Mouse (Mus musculus) kidney, adult 2 months (tissue): Measurements from ENCODE around the gene Nupl2. TPM values are rescaled to one million over a fixed set of nuclear protein-coding genes. Genes with fewer than 3 reads are reported as not detected.

Source experiments
- DNase-seq: peaks from one replicate; pipeline ENCODE4 v3.0.0; 2021
- H3K27ac ChIP-seq: fragments of 200-500 bp; 2 replicates; pipeline ENCODE4 v1.5.1; 2012; ENCODE audit warnings: low read depth, low read length, control low read depth, inconsistent platforms; ENCODE audit not compliant: insufficient read depth
- H3K27me3 ChIP-seq: fragments of 200-500 bp; replicated peaks from 2 replicates; pipeline ENCODE4 v1.6.1; 2012; ENCODE audit warnings: mild to moderate bottlenecking, moderate library complexity, low read length, inconsistent platforms; ENCODE audit not compliant: control insufficient read depth, insufficient read depth
- H3K36me3 ChIP-seq: fragments of 200-500 bp; 2 replicates; pipeline ENCODE4 v1.6.1; 2012; ENCODE audit warnings: mild to moderate bottlenecking, moderate library complexity, low read length, inconsistent platforms; ENCODE audit not compliant: control insufficient read depth, insufficient read depth
- H3K4me1 ChIP-seq: fragments of 200-500 bp; 2 replicates; pipeline ENCODE4 v1.6.1; 2011; ENCODE audit warnings: low read length; ENCODE audit not compliant: control insufficient read depth, insufficient read depth
- H3K4me3 ChIP-seq: fragments of 200-500 bp; 2 replicates; pipeline ENCODE4 v1.5.1; 2011; ENCODE audit warnings: mild to moderate bottlenecking, low read depth, low read length, control low read depth; ENCODE audit not compliant: insufficient read depth
- CTCF ChIP-seq: fragments of 200-500 bp; conservative IDR thresholded peaks from 2 replicates; pipeline ENCODE4 v1.5.1; 2011; ENCODE audit warnings: low read depth, mild to moderate bottlenecking, control low read depth, low read length, moderate library complexity, mixed read lengths; ENCODE audit not compliant: insufficient read depth, insufficient read length
- POLR2A ChIP-seq: fragments of 200-500 bp; IDR thresholded peaks from one replicate; pipeline ENCODE4 v1.6.1; 2011; ENCODE audit warnings: low read depth, low read length, control low read depth
- WGBS: fragments of 180-500 bp; shearing (Covaris S2); methylation state at CpG from one replicate; pipeline ENCODE4 v1.1.7; 2018; 5-methylcytosine and 5-hydroxymethylcytosine counted together
- polyA plus RNA-seq: library from polyadenylated mRNA; depleted of rRNA; stranded (reverse); fragments of >200 nt; gene quantifications from 2 replicates; pipeline ENCODE4 v1.2.3, GENCODE M21; 2012; rRNA removed

The Nupl2 gene
- polyA plus RNA-seq, 1 experiment: 4.4 TPM

GRCm38 (mm10) chr5:24207965-24208364 lies 43.2 kb downstream of the Nupl2 start:
- DNase-seq: no peak
- no peaks in the 10 kb centered on the region for H3K4me1 ChIP-seq
- 64% methylated on average over 10 of the region's 10 CpGs for WGBS
- H3K27me3 ChIP-seq: no peaks in the 10 kb centered on the region
- no peak overlapping the region for H3K4me3 ChIP-seq
- TF ChIP-seq POLR2A (no peak), CTCF (no peak)
- H3K27ac ChIP-seq: no peak overlapping the region
- H3K36me3 ChIP-seq: no peaks in the 10 kb centered on the region

DNA sequence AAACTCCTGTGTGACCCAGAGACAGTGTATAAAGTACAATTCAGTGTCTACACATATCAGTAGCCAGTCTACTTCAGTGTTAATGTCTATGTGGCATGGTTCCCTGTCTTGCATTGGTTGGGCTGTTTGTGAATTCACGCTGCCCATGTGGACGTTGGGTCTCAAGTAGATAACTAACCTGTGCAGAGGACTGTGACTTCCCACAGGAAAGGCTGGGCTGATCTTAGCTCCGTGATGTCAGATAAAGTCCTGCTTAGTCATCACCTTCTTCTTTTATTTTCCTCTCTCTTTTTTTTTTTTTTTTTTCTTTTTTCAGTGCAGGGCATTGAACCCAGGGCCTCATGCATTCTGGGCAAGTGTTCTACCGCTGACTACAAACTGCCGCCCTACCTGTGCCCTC lies 43.7 kb downstream of the Nupl2 start:
- 82% methylated on average over 5 of the region's 5 CpGs for WGBS
- no peaks in the 10 kb centered on the region for H3K27me3 ChIP-seq
- peaks cover 2% of the 10 kb centered on the region; the same call in 1 of the 2 replicates for H3K4me1 ChIP-seq
- no peaks in the 10 kb centered on the region for H3K36me3 ChIP-seq
- TF ChIP-seq CTCF (no peak), POLR2A (no peak)
- no peak for DNase-seq
- no peak overlapping the region for H3K27ac ChIP-seq
- H3K4me3 ChIP-seq: no peak overlapping the region

GRCm38 (mm10) chr5:24213861-24214546 lies 49.2 kb downstream of the Nupl2 start:
- Histone ChIP-seq H3K4me1 (peaks cover 8% of the 10 kb centered on the region; the same call in 1 of the 2 replicates), H3K27me3 (no peaks in the 10 kb centered on the region), H3K4me3 (no peak overlapping the region), H3K27ac (peak overlapping the region; percentile 48), H3K36me3 (no peaks in the 10 kb centered on the region)
- 50% methylated on average over 3 of the region's 3 CpGs for WGBS
- no peak for TF ChIP-seq CTCF
- TF ChIP-seq POLR2A: no peak
- DNase-seq: peak; percentile 40

DNA sequence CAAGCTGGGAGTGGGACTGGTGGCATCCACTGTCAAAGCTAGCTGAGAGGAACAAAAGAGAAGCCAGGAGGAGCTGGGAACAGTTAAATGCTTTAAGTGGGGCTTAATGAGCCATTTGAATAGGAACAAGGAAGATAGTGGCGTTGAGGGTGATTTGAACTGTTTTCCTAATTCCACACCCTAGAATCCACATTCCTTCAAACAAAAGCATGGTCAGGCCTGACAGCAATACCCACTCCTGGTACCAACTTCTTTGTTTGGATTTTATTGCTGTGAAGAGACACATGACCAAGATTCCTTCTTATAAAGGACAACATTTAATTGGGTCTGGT lies 49.8 kb downstream of the Nupl2 start:
- no peaks in the 10 kb centered on the region for H3K27me3 ChIP-seq
- no peak for DNase-seq
- no peak overlapping the region for H3K4me3 ChIP-seq
- peak overlapping the region; percentile 48 for H3K27ac ChIP-seq
- peaks cover 8% of the 10 kb centered on the region; the same call in 1 of the 2 replicates for H3K4me1 ChIP-seq
- 81% methylated on average over 1 of the region's 1 CpGs for WGBS
- H3K36me3 ChIP-seq: no peaks in the 10 kb centered on the region
- TF ChIP-seq POLR2A (no peak), CTCF (no peak)

DNA sequence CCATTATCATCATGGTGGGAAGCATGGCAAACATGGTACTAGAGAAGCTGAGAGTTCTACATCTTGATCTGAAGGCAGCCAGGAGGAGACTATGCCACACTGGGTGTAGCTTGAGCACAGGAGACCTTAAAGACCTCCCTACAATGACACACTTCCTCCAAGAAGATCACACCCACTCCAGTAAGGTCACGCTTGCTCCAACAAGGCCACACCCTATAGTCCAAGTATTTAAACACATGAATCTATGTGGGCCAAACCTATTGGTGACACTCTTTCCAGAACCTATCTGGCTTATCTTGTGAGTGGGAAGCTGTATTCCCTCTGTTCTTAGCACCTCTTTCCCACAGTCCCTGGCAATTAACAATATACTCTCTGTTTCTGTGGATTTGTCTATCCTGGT lies 50.1 kb downstream of the Nupl2 start:
- Histone ChIP-seq H3K4me3 (no peak overlapping the region), H3K36me3 (no peaks in the 10 kb centered on the region), H3K4me1 (peaks cover 8% of the 10 kb centered on the region; the same call in 1 of the 2 replicates), H3K27ac (peak overlapping the region; percentile 70; the same call in 1 of the 2 replicates), H3K27me3 (no peaks in the 10 kb centered on the region)
- 85% methylated on average over 1 of the region's 1 CpGs for WGBS
- no peak for TF ChIP-seq CTCF
- TF ChIP-seq POLR2A: no peak
- DNase-seq: no peak

Other genes starting within 250 kb of the Nupl2 start
- gene Fam126a, start 134.3 kb upstream of the Nupl2 start, polyA plus RNA-seq: 3.2 and 4.4 TPM in 2 replicates
- 6.5 and 7.7 TPM in 2 replicates for gene Klhl7, start 64.4 kb upstream of the Nupl2 start, polyA plus RNA-seq
- 3.1 and 5.5 TPM in 2 replicates for gene Kcnh2, start 186.6 kb downstream of the Nupl2 start, polyA plus RNA-seq
- gene Nos3, start 199.8 kb downstream of the Nupl2 start, polyA plus RNA-seq: 11.4 and 12.4 TPM in 2 replicates
- gene Atg9b, start 227.2 kb downstream of the Nupl2 start, polyA plus RNA-seq: 0.76 and 0.89 TPM in 2 replicates
- 112 and 117 TPM in 2 replicates for gene Abcb8, start 228.7 kb downstream of the Nupl2 start, polyA plus RNA-seq
- gene Asic3, start 248.4 kb downstream of the Nupl2 start, polyA plus RNA-seq: 0.20 and 0.33 TPM in 2 replicates